Mouse (Mus musculus): ENCODE data around the gene Eif6. TPM values are rescaled to one million over a fixed set of nuclear protein-coding genes. Genes with fewer than 3 reads are reported as not detected.
"Not testable (repeated sequence)": the region's sequence is repeated elsewhere in the genome, so short reads cannot be mapped to it uniquely, and the experiment has no call there.

Eif6 gene
- total RNA-seq (2021), result 100 to 1,000 TPM; 158 to 163 TPM
- long read RNA-seq, experiment 1, transcript Eif6-201 (6 exons, 1,500 nt), result major isoform, 243 of 263 reads
- long read RNA-seq, experiment 1, partial matches to known transcripts, result 11 of 263 reads
- long read RNA-seq, experiment 1, other reads (novel, unspliced or antisense), result 7 of 263 reads
- long read RNA-seq, experiment 2, transcript Eif6-201 (6 exons, 1,500 nt), result major isoform, 78 of 91 reads
- long read RNA-seq, experiment 2, partial matches to known transcripts, result 10 of 91 reads
- long read RNA-seq, experiment 2, other reads (novel, unspliced or antisense), result 3 of 91 reads

- peak; percentile 92 to 93 for DNase-seq
Observed at GRCm38 (mm10) chr2:155826630-155827424, at the start of gene Eif6. Gene Eif6, minus strand, starts transcription at chr2:155826925.

GRCm38 (mm10) chr2:155873636-155874035, 46.9 kb upstream of the Eif6 start:
- DNase-seq, result no peak

- DNase-seq, result no peak
Observed at GRCm38 (mm10) chr2:155872930-155873507, 46.3 kb upstream of the Eif6 start.

- DNase-seq, result no peak
Observed at GRCm38 (mm10) chr2:155872486-155872885, 45.8 kb upstream of the Eif6 start.

GRCm38 (mm10) chr2:155869772-155870171, 43.0 kb upstream of the Eif6 start:
- no peak for DNase-seq

- no peak for DNase-seq
Observed at GRCm38 (mm10) chr2:155868320-155868719, 41.6 kb upstream of the Eif6 start.

GRCm38 (mm10) chr2:155863301-155863867, 36.7 kb upstream of the Eif6 start:
- DNase-seq, result no peak

- DNase-seq, result no peak
Observed at GRCm38 (mm10) chr2:155862573-155863300, 36.0 kb upstream of the Eif6 start.

GRCm38 (mm10) chr2:155861581-155861980, 34.9 kb upstream of the Eif6 start:
- peak; percentile 73 to 79 for DNase-seq

- DNase-seq, result no peak
Observed at GRCm38 (mm10) chr2:155860102-155860501, 33.4 kb upstream of the Eif6 start.

- no peak for DNase-seq
Observed at GRCm38 (mm10) chr2:155852536-155852935, 25.8 kb upstream of the Eif6 start.

GRCm38 (mm10) chr2:155850120-155850519, 23.4 kb upstream of the Eif6 start:
- DNase-seq, result no peak

- no peak for DNase-seq
Observed at GRCm38 (mm10) chr2:155849464-155849863, 22.7 kb upstream of the Eif6 start.

- DNase-seq, result peak; percentile 83 to 84
Observed at GRCm38 (mm10) chr2:155848291-155848690, 21.6 kb upstream of the Eif6 start.

GRCm38 (mm10) chr2:155846930-155847329, 20.2 kb upstream of the Eif6 start:
- DNase-seq, result no peak

- DNase-seq, result peak in 1 of 2 experiments; percentile 31
Observed at GRCm38 (mm10) chr2:155838961-155839360, 12.2 kb upstream of the Eif6 start.

- no peak for DNase-seq
Observed at GRCm38 (mm10) chr2:155837961-155838360, 11.2 kb upstream of the Eif6 start.

- no peak for DNase-seq
Observed at GRCm38 (mm10) chr2:155834732-155835131, 8.0 kb upstream of the Eif6 start, which contains the start of gene Fam83c. Gene Fam83c, minus strand, starts transcription at chr2:155834854.

- not testable (repeated sequence) for DNase-seq
Observed at GRCm38 (mm10) chr2:155832087-155832486, 5.4 kb upstream of the Eif6 start.

- no peak for DNase-seq
Observed at GRCm38 (mm10) chr2:155831302-155831701, 4.6 kb upstream of the Eif6 start.

GRCm38 (mm10) chr2:155830841-155831240, 4.1 kb upstream of the Eif6 start:
- DNase-seq, result peak; percentile 43 to 51

Data from adrenal gland, postnatal 36 days (tissue).